Mouse (Mus musculus) left cerebral cortex, adult 8-10 months (tissue): ENCODE measurements at regions not wholly inside any gene's neighbourhood (a gene's known extent, or its start where the extent isn't known, plus 50 kb on each side); places are given as distances from the start of the nearest gene placed in this dataset.

Experiments used
- DNase-seq, 2 experiments: peaks; one replicate each; pipeline ENCODE4 v3.0.0; 2022; ENCODE audit warnings: low spot score in 2 of 2

DNA sequence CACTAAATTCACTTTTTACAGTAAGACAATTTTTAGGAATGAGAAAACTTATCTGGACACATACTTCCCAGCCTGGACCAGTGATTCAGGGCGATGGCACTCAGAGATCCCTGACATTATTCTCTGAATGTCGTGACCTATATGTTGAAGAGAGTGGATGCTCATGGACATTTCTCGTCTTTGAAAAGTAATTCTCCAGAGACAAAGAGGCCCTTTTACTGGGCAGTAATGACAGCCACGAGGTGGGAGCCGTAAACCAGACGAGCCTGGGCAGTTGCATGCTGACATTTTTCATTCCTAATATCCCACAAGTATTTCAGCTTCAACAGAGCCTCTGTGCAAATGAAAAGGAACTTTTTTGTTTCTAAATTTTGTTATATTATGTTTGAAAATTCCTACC is 1041.3 kb downstream of the Slc22a22 start:
- DNase-seq: no peak

DNA sequence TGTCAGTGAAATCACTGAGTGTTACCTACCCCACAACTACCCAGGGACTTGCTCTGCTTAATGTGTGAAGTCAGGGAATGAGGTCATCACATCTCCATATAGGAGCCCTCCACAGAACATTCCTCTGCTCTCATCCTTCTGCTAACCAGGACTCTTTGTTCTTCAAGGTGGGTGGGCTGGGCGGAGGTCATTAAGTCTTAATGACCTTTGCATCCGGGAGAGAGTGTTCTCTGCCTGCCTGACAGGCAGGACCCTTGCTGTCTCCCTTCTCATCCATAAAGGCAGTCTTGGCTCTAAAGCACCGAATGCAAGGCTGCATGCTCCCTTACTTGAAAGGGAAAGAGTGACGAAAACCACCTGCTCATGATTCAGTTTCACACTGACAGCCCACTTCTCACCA is 1051.4 kb downstream of the Slc22a22 start:
- no peak for DNase-seq

DNA sequence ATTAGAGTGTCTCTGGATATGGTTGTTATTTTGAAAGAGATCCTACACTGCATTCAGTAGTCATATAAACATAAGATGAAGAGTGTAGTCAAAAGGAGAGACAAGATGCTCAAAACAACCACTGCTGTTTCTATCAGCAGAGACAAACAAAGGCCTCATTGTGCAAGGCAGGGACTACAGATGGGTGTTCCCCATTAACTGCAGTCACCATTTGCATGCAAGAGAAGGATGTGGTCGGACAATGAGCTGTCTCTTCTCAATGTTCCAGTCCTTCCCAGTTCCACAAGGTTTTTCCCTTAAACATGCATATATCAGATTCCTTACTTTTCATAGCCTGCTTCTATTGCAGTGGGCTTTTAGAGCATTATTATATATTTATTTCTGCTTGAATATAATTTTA is 1056.7 kb downstream of the Slc22a22 start:
- no peak for DNase-seq

GRCm38 (mm10) chr15:56391982-56392381 is 1085.4 kb downstream of the Slc22a22 start:
- no peak for DNase-seq

DNA sequence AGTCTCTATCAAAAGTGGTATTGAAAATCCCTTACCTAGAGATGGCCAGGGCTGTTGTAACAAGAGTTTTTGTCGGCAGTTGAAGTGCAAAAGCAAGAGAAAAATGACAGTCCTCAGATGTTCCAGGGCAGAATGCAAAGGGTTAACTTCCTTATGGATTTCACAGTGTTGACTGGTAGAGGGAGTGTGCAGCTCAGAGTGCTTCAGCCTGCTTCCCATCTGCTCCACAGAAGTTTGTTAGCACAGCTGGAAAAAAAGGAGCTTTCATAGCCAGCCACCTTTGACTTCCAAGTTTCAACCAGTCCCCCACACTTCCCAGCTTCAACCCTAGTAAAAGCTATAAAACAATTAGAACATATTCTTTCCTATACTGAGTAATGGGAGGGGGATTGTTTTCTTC is 1098.9 kb downstream of the Slc22a22 start:
- no peak for DNase-seq

GRCm38 (mm10) chr15:56350903-56351302 is 1126.5 kb downstream of the Slc22a22 start:
- DNase-seq: no peak

GRCm38 (mm10) chr15:56346111-56346510 is 1131.3 kb downstream of the Slc22a22 start:
- no peak for DNase-seq

DNA sequence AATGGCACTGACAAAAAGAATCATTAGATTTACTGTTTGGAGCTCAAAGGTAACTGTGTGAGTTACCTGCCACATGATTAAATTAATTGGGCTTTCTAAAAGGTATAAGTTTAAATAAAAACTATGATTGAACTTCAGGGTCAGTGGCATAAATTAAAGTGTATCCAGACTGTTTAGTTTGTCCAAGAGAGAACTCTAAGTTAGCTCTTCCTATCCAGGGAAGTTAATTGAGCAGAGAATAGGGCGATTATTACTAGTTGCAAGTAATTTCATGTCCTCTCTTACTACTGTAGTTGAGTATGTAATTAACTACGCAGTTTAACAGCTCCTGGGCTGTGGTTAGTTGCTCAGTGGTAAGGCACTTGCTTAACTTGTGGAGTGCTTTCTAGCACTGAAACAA is 1132.5 kb downstream of the Slc22a22 start:
- no peak for DNase-seq

GRCm38 (mm10) chr15:56344304-56344932 is 1133.0 kb downstream of the Slc22a22 start:
- no peak for DNase-seq

GRCm38 (mm10) chr15:56337879-56338278 is 1139.5 kb downstream of the Slc22a22 start:
- DNase-seq: no peak

- DNase-seq: peak; percentile 10 to 45
These were observed 1141.0 kb downstream of the Slc22a22 start for GRCm38 (mm10) chr15:56336449-56336848.

DNA sequence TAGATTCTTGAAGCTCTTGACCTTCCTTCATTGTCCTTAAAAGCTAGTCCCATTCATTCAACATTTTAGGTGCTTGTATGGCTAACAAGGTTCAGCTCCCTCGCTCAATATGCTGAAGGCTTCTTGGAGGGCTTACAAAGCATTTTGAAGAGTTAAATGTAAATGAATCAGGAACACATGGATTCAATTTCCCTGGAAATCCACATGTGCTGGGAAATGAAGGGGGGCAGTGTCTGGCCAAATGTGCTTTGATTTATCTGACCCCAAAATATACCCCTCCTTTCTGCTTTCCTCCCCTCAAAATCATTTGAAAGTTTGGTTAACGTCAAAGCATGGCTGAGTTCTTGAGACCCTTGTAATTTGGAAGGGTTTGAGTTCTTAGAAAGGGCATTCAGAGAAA is 1142.4 kb downstream of the Slc22a22 start:
- DNase-seq: no peak

DNA sequence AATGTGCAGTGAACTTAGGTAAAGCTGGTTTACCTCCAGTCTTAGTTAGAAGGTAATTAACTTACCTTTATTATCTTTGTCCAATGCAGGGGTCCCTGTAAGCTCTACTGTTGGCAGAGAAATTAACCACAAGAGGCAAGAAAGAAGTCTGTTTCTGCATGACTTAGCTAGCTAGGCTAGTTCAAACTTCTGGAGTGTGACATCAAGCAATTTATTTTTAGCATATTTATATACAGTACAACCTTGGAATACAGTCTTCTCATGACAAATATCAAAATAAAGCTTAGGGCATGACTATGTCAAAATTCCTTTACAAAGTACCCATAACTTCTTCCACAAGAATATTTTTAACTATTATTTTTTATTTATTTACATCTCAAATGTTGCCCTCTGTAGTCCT is 1156.9 kb downstream of the Slc22a22 start:
- DNase-seq: no peak

- DNase-seq: no peak
These were observed 1182.5 kb downstream of the Slc22a22 start for GRCm38 (mm10) chr15:56294910-56295438.

DNA sequence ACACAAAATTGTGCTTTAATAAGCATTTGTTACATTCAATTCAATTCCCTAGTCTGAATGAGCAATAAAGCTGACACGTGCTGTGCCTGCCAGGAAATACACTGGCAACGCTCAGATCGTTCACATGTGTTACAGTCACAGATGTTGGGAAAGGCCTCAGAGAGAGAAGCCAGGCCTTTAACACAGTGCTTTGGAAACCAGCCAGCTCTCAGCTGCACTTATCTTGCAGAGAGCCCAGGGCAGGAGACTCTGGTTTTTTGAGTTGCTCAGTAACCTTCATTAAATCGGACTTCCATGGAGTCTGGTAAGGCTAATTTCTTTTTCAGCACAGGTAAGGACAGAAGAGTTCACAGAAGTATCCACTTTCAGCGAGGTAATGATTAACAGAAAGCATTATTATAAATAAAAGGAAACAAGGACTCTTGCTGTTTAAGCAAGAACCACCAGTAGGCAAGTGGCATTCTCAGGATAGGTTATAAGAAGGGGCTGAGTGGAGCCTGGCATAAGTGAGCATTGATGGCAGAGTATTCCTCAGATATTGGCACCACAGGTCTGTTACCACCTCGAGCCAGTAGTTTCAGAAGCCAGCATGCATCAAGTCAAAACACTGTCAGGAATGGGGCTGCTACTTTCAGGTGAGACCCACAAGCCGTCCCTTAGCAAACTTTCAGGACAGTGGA is 1198.7 kb downstream of the Slc22a22 start:
- no peak for DNase-seq

GRCm38 (mm10) chr15:56278006-56278405 is 1199.4 kb downstream of the Slc22a22 start:
- no peak for DNase-seq

GRCm38 (mm10) chr15:56248731-56249130 is 1228.7 kb downstream of the Slc22a22 start:
- DNase-seq: no peak

GRCm38 (mm10) chr15:56244004-56244735 is 1233.3 kb downstream of the Slc22a22 start:
- no peak for DNase-seq

DNA sequence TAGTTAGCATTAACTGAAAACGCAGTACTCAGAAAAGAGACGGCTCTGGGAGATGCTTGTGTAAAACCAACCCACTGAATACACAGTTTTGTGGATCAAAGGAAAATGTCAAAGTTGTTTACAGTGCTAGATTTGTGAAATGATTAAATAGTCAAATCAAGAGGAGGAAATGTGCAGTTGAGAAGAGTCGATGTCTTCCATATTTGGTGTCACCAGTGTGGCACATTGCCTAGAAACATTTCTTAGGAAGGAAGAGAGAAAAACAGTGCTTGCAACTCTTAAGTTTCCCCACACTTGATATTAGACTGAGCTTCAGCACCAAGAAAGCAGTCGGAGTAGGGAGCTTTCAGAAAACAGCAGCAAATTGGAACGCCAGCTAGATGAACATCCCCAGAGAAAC is 1274.9 kb downstream of the Slc22a22 start:
- DNase-seq: no peak

DNA sequence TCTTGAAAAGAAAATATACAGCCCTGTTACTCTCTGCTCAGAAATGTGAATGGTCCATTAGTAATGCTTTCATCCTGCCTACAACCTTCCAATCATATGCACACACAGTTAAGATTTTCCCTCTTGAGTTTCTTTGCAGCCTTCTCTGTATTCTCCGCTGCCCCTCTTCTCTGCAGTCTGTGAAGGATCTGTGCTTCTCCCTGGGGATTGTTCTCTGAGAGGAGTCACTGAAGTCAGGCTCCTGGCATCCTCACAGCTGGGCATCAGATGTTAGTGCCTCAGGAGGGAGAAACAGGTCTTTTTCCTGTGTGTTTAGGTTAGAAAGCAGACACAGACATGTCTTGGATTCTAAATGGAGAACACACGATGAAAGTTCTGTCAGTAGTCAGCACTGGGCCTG is 1278.1 kb downstream of the Slc22a22 start:
- DNase-seq: no peak

DNA sequence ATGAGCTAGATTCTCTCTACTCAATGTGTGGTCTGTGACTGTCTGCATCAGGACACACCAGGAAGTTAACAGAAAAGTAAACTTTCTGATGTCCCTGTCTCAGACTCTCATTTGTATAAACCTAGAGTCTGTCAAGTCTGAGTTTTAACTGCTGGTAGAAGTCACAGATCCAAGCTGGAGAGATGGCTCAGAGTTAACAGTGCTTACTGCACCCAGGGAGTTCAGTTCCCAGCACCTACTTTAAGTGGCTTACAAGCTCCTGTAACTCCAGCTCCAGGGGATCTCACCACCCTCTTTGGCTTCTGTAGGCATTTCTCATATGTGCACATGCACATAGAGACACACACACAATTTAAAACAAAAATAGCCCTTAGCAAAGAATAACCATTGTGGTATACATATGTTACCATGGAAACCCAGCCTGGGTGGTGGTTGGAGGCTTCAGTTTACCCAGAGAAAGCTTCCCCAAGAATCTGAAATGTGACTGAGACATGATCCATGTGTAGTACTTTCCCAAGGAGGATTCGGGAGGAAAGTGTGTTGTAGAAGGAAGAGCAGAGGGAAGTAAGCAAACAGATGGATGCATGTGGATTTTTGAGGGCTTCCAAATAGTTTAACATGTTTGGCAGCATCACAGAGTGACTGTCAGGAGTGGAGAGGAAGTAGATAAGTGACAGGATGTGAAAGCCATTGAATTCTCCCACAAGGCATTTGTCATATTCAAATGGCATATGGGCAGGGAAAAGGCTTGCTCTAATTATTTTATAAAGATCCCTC is 1279.8 kb downstream of the Slc22a22 start:
- DNase-seq: no peak

DNA sequence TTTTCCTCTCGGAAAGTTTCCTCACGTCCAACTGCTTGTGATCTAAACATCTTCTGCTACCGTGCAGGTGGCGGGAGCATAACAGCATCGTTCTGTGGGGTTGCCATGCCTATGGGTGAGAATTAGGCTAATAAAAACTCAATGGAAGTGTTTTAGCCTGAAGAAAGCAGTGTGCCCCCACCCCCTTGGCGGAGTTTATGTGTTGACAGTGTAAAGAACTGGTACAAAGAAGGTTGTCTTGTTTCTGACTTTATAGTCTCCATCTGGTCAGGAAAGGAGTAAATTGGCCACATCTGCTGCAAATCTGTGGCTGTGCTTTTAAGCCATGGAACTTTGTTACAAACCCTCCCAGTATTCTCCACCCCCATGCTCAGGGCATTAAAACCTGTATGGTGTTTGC is 1311.2 kb downstream of the Slc22a22 start:
- no peak for DNase-seq
